Mouse (Mus musculus) ovary, postnatal 14 days (tissue): ENCODE data around the gene Shc4.

Experiments used
- DNase-seq: peaks from one replicate; pipeline ENCODE4 v3.0.0; 2022; ENCODE audit warnings: low spot score

Gene Shc4

GRCm38 (mm10) chr2:125630010-125630409 lies 93.9 kb downstream of the Shc4 start:
- DNase-seq = no peak

DNA sequence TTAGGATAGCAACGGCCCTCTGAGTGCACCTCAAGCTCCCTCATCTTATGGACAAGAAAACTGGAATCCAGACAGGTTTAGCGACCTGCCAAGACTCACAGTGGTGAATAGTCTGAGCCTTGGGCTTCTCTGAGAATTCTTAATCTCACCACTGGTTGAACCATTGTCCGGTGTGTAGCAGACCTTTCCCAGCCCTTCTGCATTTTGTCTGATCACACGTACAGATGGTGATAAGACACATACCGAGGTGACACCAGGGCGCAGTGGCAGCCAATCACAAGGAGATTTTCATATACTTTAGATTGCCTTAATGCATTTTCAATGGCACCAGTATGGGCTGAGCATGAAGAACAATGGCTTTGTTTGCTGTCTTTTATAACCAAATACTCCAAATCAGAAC lies 95.5 kb downstream of the Shc4 start:
- DNase-seq = no peak

- no peak for DNase-seq
Observed at GRCm38 (mm10) chr2:125626536-125626935, 97.4 kb downstream of the Shc4 start.

GRCm38 (mm10) chr2:125624837-125625351 lies 99.1 kb downstream of the Shc4 start, which contains the start of gene Cep152:
TSS of gene Cep152 (minus strand) at chr2:125625113.
- DNase-seq = peak; percentile 95

GRCm38 (mm10) chr2:125624127-125624685 lies 99.7 kb downstream of the Shc4 start:
- DNase-seq = no peak

DNA sequence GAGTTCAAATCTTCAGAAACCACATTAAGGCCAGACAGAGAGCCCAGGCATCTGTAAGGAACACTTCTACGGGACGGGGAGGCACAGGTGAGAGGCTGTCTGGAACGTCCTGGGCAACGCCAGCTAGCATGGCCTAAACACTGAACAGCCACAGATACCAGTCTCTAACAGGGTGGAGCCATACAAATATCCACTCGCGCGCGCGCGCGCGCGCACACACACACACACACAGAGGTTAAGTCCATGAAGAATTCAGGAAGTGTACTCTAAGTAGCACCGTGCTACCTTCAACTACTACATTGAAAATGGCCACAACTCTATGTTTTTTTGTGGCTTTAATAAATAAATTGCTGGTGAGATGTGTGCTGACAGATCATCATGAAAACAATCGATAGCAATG lies 100.7 kb downstream of the Shc4 start:
- no peak for DNase-seq

GRCm38 (mm10) chr2:125620213-125620907 lies 103.6 kb downstream of the Shc4 start:
- no peak for DNase-seq

GRCm38 (mm10) chr2:125615858-125616424 lies 108.0 kb downstream of the Shc4 start:
- no peak for DNase-seq

- DNase-seq = no peak
Observed at GRCm38 (mm10) chr2:125615440-125615839, 108.5 kb downstream of the Shc4 start.

- DNase-seq = no peak
Observed at GRCm38 (mm10) chr2:125606220-125606845, 117.6 kb downstream of the Shc4 start.

DNA sequence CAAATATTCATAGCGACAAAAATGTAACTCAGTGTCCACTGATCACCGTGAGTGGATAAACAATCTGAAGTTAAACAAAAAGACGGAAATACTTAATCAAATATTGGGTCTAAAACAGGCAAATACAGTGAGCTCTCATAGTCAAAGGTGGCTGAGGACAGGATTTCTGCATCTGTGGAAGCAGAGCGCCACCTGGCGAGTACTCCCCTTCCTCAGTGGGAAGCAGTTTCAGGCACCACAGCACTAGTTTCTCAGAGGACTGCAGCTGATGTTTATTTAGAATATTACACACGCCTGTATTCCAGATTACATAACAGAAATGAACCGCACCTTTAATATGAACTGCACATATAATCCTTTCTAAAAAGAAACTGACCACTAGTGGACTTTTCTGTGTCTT lies 119.3 kb downstream of the Shc4 start:
- DNase-seq = peak; percentile 54

GRCm38 (mm10) chr2:125602970-125603369 lies 121.0 kb downstream of the Shc4 start:
- no peak for DNase-seq

DNA sequence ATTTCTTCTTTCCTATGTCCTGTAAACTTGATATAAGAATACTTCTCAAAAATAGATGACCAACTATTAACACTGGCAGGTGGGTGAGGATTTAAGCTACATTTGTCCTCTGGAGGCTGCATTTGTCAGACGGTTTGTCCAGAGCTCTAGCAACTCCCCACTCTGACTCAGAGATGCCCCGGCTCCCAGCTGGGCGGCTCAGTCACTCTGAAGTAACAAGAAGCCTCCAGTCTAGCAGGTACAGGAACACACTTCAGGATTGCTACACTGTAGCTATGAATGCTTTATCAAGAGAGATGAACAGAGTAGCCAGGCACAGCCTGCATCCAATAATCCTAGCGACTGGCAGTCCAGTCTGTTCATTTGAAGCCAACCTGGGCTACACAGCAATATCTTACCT lies 125.0 kb downstream of the Shc4 start:
- no peak for DNase-seq

- DNase-seq = no peak
Observed at GRCm38 (mm10) chr2:125598251-125598650, 125.7 kb downstream of the Shc4 start.

- no peak for DNase-seq
Observed at GRCm38 (mm10) chr2:125594786-125595185, 129.2 kb downstream of the Shc4 start.

DNA sequence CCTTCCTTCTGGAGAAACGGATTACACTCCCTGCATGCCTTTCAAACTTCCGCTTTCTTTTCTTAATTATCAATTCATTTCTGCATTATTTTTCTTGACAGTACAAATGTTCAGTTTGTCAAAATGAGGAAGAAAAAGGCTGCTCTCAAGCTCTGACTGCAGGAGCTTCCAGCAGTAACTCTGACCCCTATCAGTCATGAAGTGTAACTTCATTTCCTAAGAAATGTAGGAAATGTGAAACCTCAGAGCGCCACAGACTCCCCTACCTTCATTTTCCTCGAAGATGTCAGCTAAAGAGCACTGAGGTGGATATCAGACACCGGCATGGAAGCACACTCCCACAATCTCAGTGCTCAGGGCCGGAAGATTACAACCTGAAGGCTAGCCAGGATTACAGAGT lies 129.9 kb downstream of the Shc4 start:
- no peak for DNase-seq

- DNase-seq = no peak
Observed at GRCm38 (mm10) chr2:125591895-125592294, 132.1 kb downstream of the Shc4 start.

DNA sequence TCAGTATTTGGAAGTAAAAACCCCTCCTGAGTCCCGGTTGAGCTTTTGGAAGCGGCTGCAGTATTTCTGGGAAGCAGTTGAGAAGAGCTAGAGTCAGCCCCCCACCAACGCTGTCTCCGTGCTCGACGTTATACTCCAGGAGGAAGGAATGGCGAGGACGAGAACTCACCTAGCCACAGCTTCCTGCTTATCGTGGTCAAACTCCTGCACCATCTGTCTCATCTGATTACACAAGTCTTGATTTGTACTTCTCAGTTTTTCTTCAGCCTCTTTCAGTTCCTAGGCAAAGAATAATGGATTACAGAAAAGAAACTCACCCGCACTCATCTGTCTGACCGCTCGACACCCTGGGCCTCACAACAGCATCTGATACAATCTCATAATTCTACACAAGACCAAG lies 134.7 kb downstream of the Shc4 start:
- no peak for DNase-seq

GRCm38 (mm10) chr2:125581081-125581480 lies 142.9 kb downstream of the Shc4 start:
- DNase-seq = no peak

- no peak for DNase-seq
Observed at GRCm38 (mm10) chr2:125577670-125578069, 146.3 kb downstream of the Shc4 start.
